Mouse (Mus musculus) adrenal gland, adult 8-10 months (tissue): ENCODE results near the gene 2510039O18Rik. TPM values are rescaled to one million over a fixed set of nuclear protein-coding genes. Genes with fewer than 3 reads are reported as not detected.

Experiments
- DNase-seq: peaks from one replicate; pipeline ENCODE4 v3.0.0; 2022
- total RNA-seq, 4 experiments: library from RNA; stranded (reverse); gene quantifications; 2 replicates each; pipeline ENCODE4 v1.2.4; 2022

The 2510039O18Rik gene
- total RNA-seq, 4 experiments from 2014 or later, result 45.5 to 52.4 (median 47.4) TPM

DNA sequence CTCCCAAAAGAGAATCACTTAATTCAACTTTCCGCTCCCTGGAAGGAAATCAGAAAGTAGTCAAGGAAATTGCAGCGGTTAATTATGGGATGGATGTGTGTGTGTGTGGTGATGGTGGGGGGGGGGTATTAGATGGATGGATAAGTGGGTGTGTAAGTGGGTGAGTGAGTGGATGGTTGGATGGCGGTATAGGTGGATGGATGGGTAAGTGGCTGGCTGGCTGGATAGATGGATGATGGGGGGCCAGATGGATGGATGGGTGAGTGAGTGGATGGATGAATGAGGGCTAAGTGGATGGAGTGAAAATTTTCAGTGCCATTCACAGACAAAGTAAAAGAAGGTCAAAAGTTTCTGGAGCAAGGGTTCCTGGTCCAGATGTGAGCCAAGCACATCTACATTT lies 3.7 kb upstream of the 2510039O18Rik start:
- DNase-seq, result no peak

- no peak for DNase-seq
Observed at GRCm38 (mm10) chr4:147937486-147937885, 3.2 kb upstream of the 2510039O18Rik start.

- no peak for DNase-seq
Observed at GRCm38 (mm10) chr4:147938148-147939096, 2.3 kb upstream of the 2510039O18Rik start.

DNA sequence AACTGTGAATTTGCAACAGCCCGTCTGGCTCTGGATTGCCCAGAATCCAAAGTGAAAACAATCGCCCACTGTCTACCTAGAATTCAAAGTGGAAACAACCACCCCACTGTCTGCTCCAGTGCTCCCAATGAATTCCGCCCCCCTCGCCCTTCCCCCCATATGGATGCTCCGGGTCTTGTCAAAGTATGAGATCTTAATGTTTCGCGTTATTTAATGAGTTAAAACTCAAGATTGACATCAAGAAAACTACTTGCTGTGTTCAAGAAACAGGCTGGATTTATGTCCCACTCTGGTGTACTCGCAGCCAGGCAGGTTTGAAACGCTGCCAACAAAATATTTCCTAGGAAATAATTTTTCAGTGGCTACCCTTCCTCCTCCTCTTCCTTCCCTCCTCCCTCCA lies 584 bp upstream of the 2510039O18Rik start:
- no peak for DNase-seq

GRCm38 (mm10) chr4:147941045-147942020 lies 638 bp downstream of the 2510039O18Rik start:
- no peak for DNase-seq

- DNase-seq, result no peak
Observed at GRCm38 (mm10) chr4:147943005-147943404, 2.3 kb downstream of the 2510039O18Rik start.

- DNase-seq, result no peak
Observed at GRCm38 (mm10) chr4:147947511-147947910, 6.8 kb downstream of the 2510039O18Rik start.

GRCm38 (mm10) chr4:147953590-147953989 lies 12.9 kb downstream of the 2510039O18Rik start:
- DNase-seq, result no peak

DNA sequence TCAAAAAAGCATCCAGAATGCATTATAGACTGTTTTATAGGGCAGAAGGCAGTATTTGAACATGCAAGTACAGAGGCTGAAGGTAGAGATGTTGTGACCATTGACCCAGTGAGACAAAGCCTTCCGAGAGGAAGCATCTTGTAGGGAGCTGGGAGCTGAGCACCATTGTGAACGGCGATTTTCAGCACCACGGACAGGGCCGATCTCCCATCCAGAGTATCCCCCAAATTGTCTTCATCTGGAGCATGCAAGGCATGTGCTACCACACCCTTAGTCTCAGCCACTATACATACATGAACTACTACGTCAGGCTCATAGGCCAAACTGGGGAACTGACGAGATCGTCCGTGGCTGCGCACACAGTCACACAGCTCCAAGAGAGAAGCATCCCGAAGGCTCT lies 16.4 kb downstream of the 2510039O18Rik start:
- DNase-seq, result no peak

- no peak for DNase-seq
Observed at GRCm38 (mm10) chr4:147959881-147960831, 19.5 kb downstream of the 2510039O18Rik start.

DNA sequence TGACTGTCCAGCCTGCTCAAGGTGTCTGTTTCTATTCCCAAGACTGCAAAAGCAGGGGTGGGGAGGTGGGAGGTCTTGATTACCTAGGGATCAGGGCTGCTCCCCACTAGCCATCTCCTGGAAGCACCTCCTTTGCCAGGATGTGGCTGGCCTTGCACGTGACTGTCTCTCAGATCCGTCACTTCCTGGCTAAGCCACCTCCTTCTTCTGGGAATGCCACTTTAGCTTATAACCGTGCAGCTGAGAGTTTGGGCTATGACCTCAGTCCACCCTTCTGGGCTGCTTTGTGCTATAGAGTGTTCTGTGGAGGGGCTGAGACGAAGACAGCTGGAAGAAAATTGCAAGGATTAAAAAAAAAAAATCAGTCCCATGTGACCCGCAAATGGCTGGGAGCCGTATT lies 22.1 kb downstream of the 2510039O18Rik start:
- DNase-seq, result no peak

GRCm38 (mm10) chr4:147963623-147964022 lies 22.9 kb downstream of the 2510039O18Rik start:
- DNase-seq, result no peak

DNA sequence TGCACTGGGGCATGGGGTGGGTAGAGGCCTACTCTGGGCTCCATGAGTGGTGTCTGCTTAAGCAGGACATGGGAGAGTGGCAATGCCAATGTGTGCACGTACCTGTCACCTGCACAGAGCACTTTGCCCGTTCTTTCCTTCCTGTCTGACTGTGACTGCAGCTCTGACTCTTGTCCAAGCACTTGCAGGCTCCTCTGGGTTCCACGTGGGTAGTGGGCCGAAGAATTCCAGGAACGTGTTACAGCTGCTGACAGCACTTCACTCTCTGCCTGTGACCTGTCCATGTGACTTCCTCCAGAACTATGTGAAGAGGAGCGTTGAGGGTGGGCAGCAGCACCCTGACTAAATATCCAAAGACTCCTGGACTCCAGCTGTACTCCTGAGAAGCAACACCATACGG lies 25.0 kb downstream of the 2510039O18Rik start:
- no peak for DNase-seq

- no peak for DNase-seq
Observed at GRCm38 (mm10) chr4:147968816-147969215, 28.1 kb downstream of the 2510039O18Rik start.

GRCm38 (mm10) chr4:147969337-147969736 lies 28.6 kb downstream of the 2510039O18Rik start:
- DNase-seq, result no peak

- DNase-seq, result no peak
Observed at GRCm38 (mm10) chr4:147976237-147976636, 35.5 kb downstream of the 2510039O18Rik start.

DNA sequence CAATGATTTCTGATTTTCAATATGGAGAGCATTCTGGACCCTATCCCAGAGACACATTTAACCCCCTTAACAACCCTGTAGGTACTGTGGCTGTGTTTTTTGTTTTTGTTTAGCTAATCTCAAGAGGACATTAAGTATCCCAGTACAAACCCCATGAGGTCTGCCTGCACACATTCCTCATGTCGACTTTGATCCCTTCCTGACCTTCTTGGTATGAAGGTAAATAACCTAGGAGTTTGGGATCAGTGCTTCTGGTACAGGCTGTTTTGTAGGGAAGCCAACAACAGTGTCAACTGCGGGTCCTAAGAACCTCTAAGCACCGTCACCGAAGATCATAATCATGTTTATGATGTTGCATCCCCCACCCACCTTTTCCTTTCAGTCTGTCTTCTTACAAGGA lies 37.0 kb downstream of the 2510039O18Rik start:
- no peak for DNase-seq

- peak; percentile 42 for DNase-seq
Observed at GRCm38 (mm10) chr4:147978391-147978790, 37.7 kb downstream of the 2510039O18Rik start.

DNA sequence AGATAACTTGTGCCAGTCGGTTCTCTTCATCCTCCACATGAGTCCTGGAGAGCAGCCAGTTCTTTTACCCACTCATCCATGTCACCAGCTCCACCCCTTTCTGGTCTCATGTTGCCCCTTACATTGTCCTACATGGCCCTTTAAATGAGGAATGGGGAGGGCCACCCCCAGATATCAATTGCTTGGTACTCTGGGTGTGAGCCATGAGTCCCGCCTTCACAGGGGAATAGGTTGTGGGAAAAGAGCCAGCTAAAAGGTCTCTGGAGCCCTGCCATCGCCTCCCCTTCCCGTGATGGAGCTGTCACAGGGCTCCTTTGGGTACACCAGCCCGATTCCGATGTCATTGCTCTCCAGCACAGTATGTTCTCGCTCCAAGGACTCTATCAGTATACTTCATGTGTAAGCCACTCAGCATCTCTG lies 38.8 kb downstream of the 2510039O18Rik start:
- DNase-seq, result no peak

GRCm38 (mm10) chr4:147985205-147986132 lies 44.8 kb downstream of the 2510039O18Rik start, which contains the start of gene Nppb:
Gene Nppb (plus strand): TSS chr4:147985788.
- no peak for DNase-seq
